ENCODE assay signal across 8 mouse cellular contexts in the genomic region with DNA sequence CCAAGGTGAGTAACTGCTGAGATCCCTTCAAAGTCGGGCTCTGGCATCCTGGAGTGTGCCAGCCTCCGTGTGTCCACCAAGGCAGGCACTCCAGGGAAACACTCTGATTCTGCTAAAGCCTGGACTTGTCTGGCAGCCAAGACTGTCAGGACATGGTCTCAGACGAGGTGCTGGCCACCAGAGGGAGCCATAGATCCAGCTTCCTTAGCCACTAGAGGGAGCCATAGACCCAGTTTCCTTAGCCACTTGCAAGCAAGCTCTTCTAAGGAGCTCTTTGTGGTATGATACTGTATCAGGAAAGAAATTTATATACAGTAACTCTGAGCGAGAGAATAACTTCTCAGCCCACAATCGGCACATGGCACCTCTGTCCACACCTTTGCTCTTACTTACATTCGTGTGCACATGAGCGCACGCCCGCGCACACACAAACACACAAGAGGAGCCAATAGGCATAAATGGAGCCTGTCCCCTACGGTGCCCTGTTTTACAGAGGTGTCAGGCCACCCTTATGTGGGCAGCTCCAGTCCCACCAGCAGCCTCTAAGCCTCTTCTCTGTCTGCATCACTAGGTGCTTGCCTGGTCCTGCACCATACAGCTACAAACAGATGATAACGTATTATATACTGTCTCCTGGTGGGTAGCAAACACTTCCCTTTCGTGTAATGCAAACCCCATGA. TPM values are rescaled to one million over a fixed set of nuclear protein-coding genes. Genes with fewer than 3 reads are reported as not detected.
DNase-seq lines count a peak whose midpoint lies in the region; ATAC-seq and TF ChIP-seq lines count a peak whose summit lies in the region.

No protein-coding gene starts in this region.

- peaks cover 94% of the 10 kb centered on the region for H3K4me1 ChIP-seq in E14TG2a.4 (replicated peaks; ENCODE audit: low read depth, low read length)
- H3K4me1 ChIP-seq in forebrain, embryonic 12.5 days = peaks cover 49% of the 10 kb centered on the region
- H3K4me1 ChIP-seq in heart, postnatal 0 days (ENCODE audit: control insufficient read depth, insufficient read depth) = peaks cover 8% of the 10 kb centered on the region
- peaks cover 30 to 47% of the 10 kb centered on the region in 2 experiments for H3K4me1 ChIP-seq in liver, embryonic 14.5 days (replicated peaks; ENCODE audit: control insufficient read depth in 2 of 2, insufficient read depth in 2 of 2, low read length in 1 of 2)
- peaks cover 25% of the 10 kb centered on the region for H3K4me1 ChIP-seq in neural tube, embryonic 12.5 days
- no peaks in the 10 kb centered on the region; the same call in 1 of the 2 replicates for H3K4me1 ChIP-seq in stomach, postnatal 0 days (replicated peaks; ENCODE audit: control insufficient read depth, insufficient read depth)

- H3K4me2 ChIP-seq in forebrain, embryonic 12.5 days = no peak overlapping the region
- H3K4me2 ChIP-seq in heart, postnatal 0 days (ENCODE audit: low read depth, low read length) = no peak overlapping the region
- H3K4me2 ChIP-seq in liver, embryonic 14.5 days (ENCODE audit: low read depth) = no peak overlapping the region
- no peak overlapping the region for H3K4me2 ChIP-seq in neural tube, embryonic 12.5 days (replicated peaks)
- H3K4me2 ChIP-seq in stomach, postnatal 0 days (replicated peaks; ENCODE audit: low read depth) = no peak overlapping the region

- H3K36me3 ChIP-seq in E14TG2a.4 (ENCODE audit: insufficient read depth, low read length) = peaks cover 45% of the 10 kb centered on the region
- H3K36me3 ChIP-seq in forebrain, embryonic 12.5 days (replicated peaks) = no peaks in the 10 kb centered on the region
- H3K36me3 ChIP-seq in heart, postnatal 0 days (replicated peaks; ENCODE audit: control insufficient read depth, insufficient read depth, low read length) = no peaks in the 10 kb centered on the region
- no peaks in the 10 kb centered on the region for H3K36me3 ChIP-seq in liver, embryonic 14.5 days (replicated peaks; ENCODE audit: control insufficient read depth, insufficient read depth, low read depth)
- H3K36me3 ChIP-seq in neural tube, embryonic 12.5 days = no peaks in the 10 kb centered on the region
- no peaks in the 10 kb centered on the region for H3K36me3 ChIP-seq in stomach, postnatal 0 days (ENCODE audit: control insufficient read depth, insufficient read depth, low read length)

- peak overlapping the region; percentile 46; the same call in 1 of the 2 replicates for H3K27ac ChIP-seq in forebrain, embryonic 12.5 days
- no peak overlapping the region for H3K27ac ChIP-seq in heart, postnatal 0 days (ENCODE audit: low read depth)
- H3K27ac ChIP-seq in liver, embryonic 14.5 days = no peak overlapping the region
- no peak overlapping the region for H3K27ac ChIP-seq in neural tube, embryonic 12.5 days
- H3K27ac ChIP-seq in stomach, postnatal 0 days (replicated peaks) = no peak overlapping the region

- 0 out of 2 replicates have a peak overlapping the region, but pooled peaks have one; percentile 12 for H3K9ac ChIP-seq in forebrain, embryonic 12.5 days
- H3K9ac ChIP-seq in heart, postnatal 0 days (replicated peaks; ENCODE audit: low read depth, low read length) = no peak overlapping the region
- no peak overlapping the region for H3K9ac ChIP-seq in liver, embryonic 14.5 days (replicated peaks)
- H3K9ac ChIP-seq in neural tube, embryonic 12.5 days = no peak overlapping the region
- no peak overlapping the region for H3K9ac ChIP-seq in stomach, postnatal 0 days (ENCODE audit: low read length)

- peak overlapping the region; percentile 55 for H3K4me3 ChIP-seq in E14TG2a.4 (replicated peaks; ENCODE audit: low read length)
- H3K4me3 ChIP-seq in forebrain, embryonic 12.5 days (replicated peaks) = no peak overlapping the region
- H3K4me3 ChIP-seq in heart, postnatal 0 days (ENCODE audit: low read depth, low read length) = no peak overlapping the region
- no peak overlapping the region for H3K4me3 ChIP-seq in liver, embryonic 14.5 days (ENCODE audit: insufficient read depth in 1 of 2, low read depth in 2 of 2, low read length in 2 of 2)
- no peak overlapping the region for H3K4me3 ChIP-seq in neural tube, embryonic 12.5 days
- H3K4me3 ChIP-seq in stomach, postnatal 0 days (ENCODE audit: low read depth, low read length) = no peak overlapping the region

- H3K27me3 ChIP-seq in E14TG2a.4 (ENCODE audit: insufficient read depth, low read length) = no peaks in the 10 kb centered on the region
- no peaks in the 10 kb centered on the region for H3K27me3 ChIP-seq in forebrain, embryonic 12.5 days
- no peaks in the 10 kb centered on the region for H3K27me3 ChIP-seq in heart, postnatal 0 days (ENCODE audit: control insufficient read depth, insufficient read depth, low read length)
- H3K27me3 ChIP-seq in liver, embryonic 14.5 days (ENCODE audit: control insufficient read depth, insufficient read depth, low read length) = no peaks in the 10 kb centered on the region
- no peaks in the 10 kb centered on the region for H3K27me3 ChIP-seq in neural tube, embryonic 12.5 days (replicated peaks)
- no peaks in the 10 kb centered on the region for H3K27me3 ChIP-seq in stomach, postnatal 0 days (ENCODE audit: control insufficient read depth, insufficient read depth, low read length)

- TF ChIP-seq CTCF in E14TG2a.4 (conservative IDR thresholded peaks at IDR 0.05; ENCODE audit: low read length) = peak; percentile 97
- TF ChIP-seq CTCF in heart, postnatal 0 days (IDR thresholded peaks at IDR 0.05; ENCODE audit: low read depth) = peak; percentile 100
- peak; percentile 100 for TF ChIP-seq CTCF in liver, embryonic 14.5 days (IDR thresholded peaks at IDR 0.05; ENCODE audit: low read depth)
- peak; percentile 100 for TF ChIP-seq CTCF in stomach, postnatal 0 days (IDR thresholded peaks at IDR 0.05; ENCODE audit: low read depth)

- no peak for TF ChIP-seq EP300 in heart, postnatal 0 days (IDR thresholded peaks at IDR 0.05; ENCODE audit: low read depth)
- TF ChIP-seq EP300 in liver, embryonic 14.5 days (IDR thresholded peaks at IDR 0.05; ENCODE audit: low read depth) = no peak
- no peak for TF ChIP-seq EP300 in stomach, postnatal 0 days (optimal IDR thresholded peaks at IDR 0.05)

- WGBS in forebrain, embryonic 12.5 days = 38% methylated on average over 13 of the region's 13 CpGs
- 47% methylated on average over 13 of the region's 13 CpGs for WGBS in heart, postnatal 0 days
- 46% methylated on average over 13 of the region's 13 CpGs for WGBS in liver, embryonic 14.5 days (ENCODE audit: insufficient replicate concordance)
- WGBS in neural tube, embryonic 12.5 days = 44% methylated on average over 13 of the region's 13 CpGs
- 42% methylated on average over 13 of the region's 13 CpGs for WGBS in stomach, postnatal 0 days

- no peaks in the 10 kb centered on the region for H3K9me3 ChIP-seq in E14TG2a.4 (ENCODE audit: low read length)
- no peaks in the 10 kb centered on the region for H3K9me3 ChIP-seq in forebrain, embryonic 12.5 days
- H3K9me3 ChIP-seq in heart, postnatal 0 days (replicated peaks; ENCODE audit: control insufficient read depth, low read length) = no peaks in the 10 kb centered on the region
- no peaks in the 10 kb centered on the region; the same call in 1 of the 2 replicates for H3K9me3 ChIP-seq in liver, embryonic 14.5 days (ENCODE audit: control insufficient read depth, low read length)
- H3K9me3 ChIP-seq in neural tube, embryonic 12.5 days = no peaks in the 10 kb centered on the region
- no peaks in the 10 kb centered on the region for H3K9me3 ChIP-seq in stomach, postnatal 0 days (ENCODE audit: control insufficient read depth, low read length)

- peak; percentile 67 for ATAC-seq in forebrain, embryonic 12.5 days (ENCODE audit: low FRiP score)
- peak; percentile 53 for ATAC-seq in heart, postnatal 0 days (ENCODE audit: insufficient read depth, low read depth)
- ATAC-seq in liver, embryonic 14.5 days (ENCODE audit: insufficient read depth) = peak; percentile 25; the same call in 1 of the 2 replicates
- peak; percentile 75 for ATAC-seq in neural tube, embryonic 12.5 days (ENCODE audit: low FRiP score, low read depth)
- ATAC-seq in stomach, postnatal 0 days (ENCODE audit: low FRiP score, low TSS enrichment) = peak; percentile 69

- DNase-seq in c-Kit-positive CD71-positive TER-119-positive erythroid progenitor cells, embryonic 14.5 days (ENCODE audit: low spot score) = peak; percentile 92
- DNase-seq in heart, postnatal 0 days (ENCODE audit: low spot score) = peak; percentile 85
- peak; percentile 92 for DNase-seq in kidney, postnatal 36 days
- DNase-seq in liver, embryonic 14.5 days (ENCODE audit: low read depth in 3 of 3, low spot score in 3 of 3) = peak; percentile 71 to 77 (median 73)
- DNase-seq in stomach, postnatal 0 days (ENCODE audit: low spot score) = peak; percentile 94

RNA-seq across cellular contexts. Expression of gene Col18a1, which starts 35.6 kb away (rescaled TPM):
- polyA plus RNA-seq in forebrain, embryonic 12.5 days (2016; fragmentation: Nextera tagmentation; extraction: Ambion mirVana) = 79.0 and 83.1 TPM in 2 replicates
- 130 and 133 TPM in 2 replicates for total RNA-seq in heart, postnatal 0 days (2014; rRNA removed; ENCODE audit: low replicate concordance)
- polyA plus RNA-seq in heart, postnatal 0 days (2015; fragmentation: Nextera tagmentation; extraction: Ambion mirVana) = 40.6 and 47.3 TPM in 2 replicates
- polyA plus RNA-seq in liver, embryonic 14.5 days (2012; rRNA removed) = 24.6 and 34.7 TPM in 2 replicates
- 31.4 and 41.2 TPM in 2 replicates for polyA plus RNA-seq in liver, embryonic 14.5 days (2014; fragmentation: Nextera tagmentation; extraction: Ambion mirVana)
- polyA plus RNA-seq in neural tube, embryonic 12.5 days (2016; fragmentation: Nextera tagmentation; extraction: Ambion mirVana) = 106 and 107 TPM in 2 replicates
- 26.3 and 26.6 TPM in 2 replicates for polyA plus RNA-seq in stomach, postnatal 0 days (2015; fragmentation: Nextera tagmentation; extraction: Ambion mirVana)

Comparison
In these comparisons a context has a peak if more than half of its experiments do, and no peak if none do; other contexts are left out.
1. ATAC-seq: peak in every context shown above with its lines; median percentile 75 in neural tube, embryonic 12.5 days; 69 in stomach, postnatal 0 days; 67 in forebrain, embryonic 12.5 days; 53 in heart, postnatal 0 days; 25 in liver, embryonic 14.5 days.